Mouse (Mus musculus) megakaryocyte, embryonic 14.5 days (primary cell): ENCODE measurements at regions not wholly inside any gene's neighbourhood (a gene's known extent, or its start where the extent isn't known, plus 50 kb on each side); places are given as distances from the start of the nearest gene placed in this dataset.

Experiments
- FLI1 ChIP-seq: IDR thresholded peaks from 2 replicates; pipeline ENCODE4 v1.6.1; 2012; ENCODE audit warnings: low read length, inconsistent platforms, mixed read lengths
- GATA1 ChIP-seq: IDR thresholded peaks from 3 replicates; pipeline ENCODE4 v1.6.1; 2012; ENCODE audit warnings: mixed read lengths, low read length, inconsistent platforms, borderline replicate concordance

- TF ChIP-seq GATA1 (no peak), FLI1 (no peak)
These were observed 179.5 kb upstream of the Fer start for GRCm38 (mm10) chr17:63683345-63683744.
